Mouse (Mus musculus) hindbrain, postnatal 0 days (tissue): ENCODE data around the gene Psmb7. TPM values are rescaled to one million over a fixed set of nuclear protein-coding genes. Genes with fewer than 3 reads are reported as not detected.

Source experiments
- ATAC-seq: fragments of 200-750 bp; cut with Nextera tagmentation; 2 replicates; pipeline ENCODE4 v1.8.0; 2017; ENCODE audit warnings: mild to moderate bottlenecking, moderate TSS enrichment, moderate library complexity
- DNase-seq: peaks from one replicate; pipeline ENCODE4 v3.0.0-alpha.2; 2015; ENCODE audit warnings: low spot score
- H3K27ac ChIP-seq: fragments of 300-500 bp; sonication (generic); 2 replicates; pipeline ENCODE4 v1.5.1; 2014; ENCODE audit warnings: mild to moderate bottlenecking
- H3K27me3 ChIP-seq: fragments of 300-500 bp; sonication (generic); 2 replicates; pipeline ENCODE4 v1.6.1; 2014; ENCODE audit warnings: low read length, mixed read lengths; ENCODE audit not compliant: insufficient read depth
- H3K36me3 ChIP-seq: fragments of 300-500 bp; sonication (generic); 2 replicates; pipeline ENCODE4 v1.6.1; 2014; ENCODE audit warnings: low read length, mixed read lengths; ENCODE audit not compliant: insufficient read depth
- H3K4me1 ChIP-seq: fragments of 300-500 bp; sonication (generic); 2 replicates; pipeline ENCODE4 v1.6.1; 2014; ENCODE audit warnings: antibody characterized with exemption, low read length, mixed read lengths; ENCODE audit not compliant: insufficient read depth
- H3K4me2 ChIP-seq: fragments of 300-500 bp; sonication (generic); 2 replicates; pipeline ENCODE4 v1.6.1; 2014; ENCODE audit warnings: low read depth, mild to moderate bottlenecking, low read length, moderate library complexity, mixed read lengths
- H3K4me3 ChIP-seq: fragments of 300-500 bp; sonication (generic); 2 replicates; pipeline ENCODE4 v1.5.1; 2014; ENCODE audit warnings: low read length
- H3K9ac ChIP-seq: fragments of 300-500 bp; sonication (generic); replicated peaks from 2 replicates; pipeline ENCODE4 v1.6.1; 2014; ENCODE audit warnings: mild to moderate bottlenecking, low read length, moderate library complexity, mixed read lengths
- H3K9me3 ChIP-seq: fragments of 300-500 bp; sonication (generic); 2 replicates; pipeline ENCODE4 v1.6.1; 2016; ENCODE audit warnings: low read length, mixed read lengths
- CTCF ChIP-seq: IDR thresholded peaks from 2 replicates; pipeline ENCODE4 v1.5.1; 2016; ENCODE audit warnings: antibody characterized with exemption, control low read depth, low read depth
- WGBS: fragments of 180-500 bp; shearing (Covaris S2); extraction: QIAGEN DNeasy Blood & Tissue Kit; methylation state at CpG from one replicate; pipeline ENCODE4 v1.1.7; 2014; 5-methylcytosine and 5-hydroxymethylcytosine counted together
- polyA plus RNA-seq: library from polyadenylated mRNA; unstranded; fragments of >200 nt; fragmentation: Nextera tagmentation; extraction: Ambion mirVana; gene quantifications from 2 replicates; pipeline ENCODE4 v1.2.1, GENCODE M21; 2015
- total RNA-seq: library from RNA; depleted of rRNA; stranded (reverse); fragments of >200 nt; gene quantifications from 2 replicates; pipeline ENCODE4 v1.2.3, GENCODE M21; 2014

Gene Psmb7
- total and polyA plus RNA-seq, 2 experiments from 2014 or later: 178 to 300 TPM

DNA sequence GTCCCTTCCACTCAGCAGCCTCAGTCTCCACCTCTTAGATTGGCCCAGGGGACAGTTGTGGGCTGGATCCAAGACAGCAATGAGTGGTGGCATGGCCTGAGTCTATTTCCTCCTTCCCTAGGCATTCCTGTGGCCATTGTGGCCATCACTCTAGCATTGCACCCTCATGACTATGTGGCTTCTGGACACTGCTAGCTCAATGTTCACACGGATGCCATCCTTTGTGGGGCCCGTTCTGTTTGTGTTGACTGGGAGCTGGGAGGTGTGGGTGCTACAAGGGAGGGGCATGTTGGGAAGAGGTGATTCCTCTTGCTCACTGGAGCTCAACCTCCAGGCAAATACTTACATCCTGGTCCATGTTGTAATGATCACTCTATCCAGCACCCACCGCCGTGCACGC is 38.3 kb upstream of the Psmb7 start:
- Histone ChIP-seq H3K27ac (no peak overlapping the region), H3K9me3 (no peaks in the 10 kb centered on the region), H3K4me1 (no peaks in the 10 kb centered on the region), H3K27me3 (no peaks in the 10 kb centered on the region), H3K4me2 (no peak overlapping the region), H3K4me3 (no peak overlapping the region), H3K9ac (no peak overlapping the region), H3K36me3 (no peaks in the 10 kb centered on the region)
- ATAC-seq (no peak), DNase-seq (no peak)
- TF ChIP-seq CTCF: no peak
- 94% methylated on average over 5 of the region's 5 CpGs for WGBS

DNA sequence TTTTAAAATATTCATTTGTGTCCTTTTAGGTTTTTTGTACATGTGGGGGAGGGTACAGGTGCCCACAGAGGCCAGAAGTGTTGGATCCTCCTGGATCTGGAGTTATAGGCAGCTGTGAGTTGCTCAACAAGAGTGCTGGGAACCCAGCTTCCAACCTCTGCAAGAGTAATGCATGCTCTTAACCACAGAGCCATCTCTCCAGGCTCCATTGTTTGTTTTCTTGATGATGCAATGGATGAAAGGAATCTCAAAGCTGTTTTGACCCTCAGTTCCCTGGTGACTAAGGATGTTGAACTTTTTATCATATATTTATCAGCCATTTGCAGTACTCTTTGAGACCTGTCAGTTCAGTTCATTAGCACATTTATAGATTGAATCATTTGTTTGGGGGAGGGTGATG is 35.1 kb upstream of the Psmb7 start:
- no peak overlapping the region for H3K9ac ChIP-seq
- H3K4me1 ChIP-seq: no peaks in the 10 kb centered on the region
- H3K27ac ChIP-seq: no peak overlapping the region
- no peaks in the 10 kb centered on the region for H3K27me3 ChIP-seq
- no peaks in the 10 kb centered on the region for H3K9me3 ChIP-seq
- H3K4me2 ChIP-seq: no peak overlapping the region
- H3K36me3 ChIP-seq: no peaks in the 10 kb centered on the region
- no peak for TF ChIP-seq CTCF
- ATAC-seq: no peak
- DNase-seq: no peak
- H3K4me3 ChIP-seq: no peak overlapping the region

DNA sequence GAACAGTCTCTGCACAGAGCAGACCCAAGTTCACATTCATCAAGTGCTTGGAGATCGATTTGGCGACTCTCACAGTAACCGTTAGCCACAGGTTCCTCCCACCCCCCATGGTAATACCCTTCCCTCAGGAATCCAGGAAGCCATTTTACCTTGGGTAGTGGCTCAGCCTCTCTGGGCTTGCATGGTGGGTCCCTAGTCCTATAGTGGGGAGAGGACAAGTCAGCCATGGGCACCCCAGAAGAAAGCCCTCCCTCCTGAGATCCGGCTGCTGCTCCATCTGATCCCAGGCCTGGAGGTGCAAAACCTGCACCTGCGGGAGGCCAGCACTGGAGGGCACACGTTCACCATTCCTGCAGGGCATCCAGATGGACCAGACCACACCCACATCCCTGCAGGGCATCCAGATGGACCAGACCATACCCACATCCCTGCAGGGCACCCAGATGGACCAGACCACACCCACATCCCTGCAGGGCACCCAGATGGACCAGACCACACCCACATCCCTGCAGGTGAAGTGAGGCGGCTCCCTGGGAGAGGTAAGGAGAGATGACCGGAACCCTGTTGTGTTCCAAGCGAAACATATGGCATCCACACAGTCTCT is 31.6 kb upstream of the Psmb7 start:
- 0 out of 2 replicates have a peak, but pooled peaks have one; percentile 30 for ATAC-seq
- no peak overlapping the region for H3K4me3 ChIP-seq

DNA sequence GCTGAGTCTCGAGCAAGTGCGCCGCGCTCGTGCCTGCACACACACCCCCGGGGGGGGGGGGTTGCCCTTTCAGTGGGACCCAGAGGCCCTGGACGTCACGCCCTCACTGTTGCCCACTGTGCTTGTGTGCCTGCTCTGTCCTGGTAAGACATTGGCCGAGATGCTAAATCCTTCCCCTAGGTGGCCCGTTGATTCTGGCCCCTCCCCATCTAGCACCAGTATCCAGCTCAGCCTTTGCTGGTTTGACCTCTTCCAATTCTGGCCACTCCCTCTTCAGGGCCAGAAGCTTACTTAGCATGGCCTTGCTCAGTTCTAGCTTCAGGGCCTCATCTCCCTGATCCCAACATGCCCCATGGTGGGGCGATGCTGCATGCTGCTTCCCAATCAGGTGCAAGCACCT is 28.6 kb upstream of the Psmb7 start:
- Histone ChIP-seq H3K27me3 (no peaks in the 10 kb centered on the region), H3K4me3 (no peak overlapping the region), H3K27ac (no peak overlapping the region), H3K9ac (no peak overlapping the region), H3K4me2 (no peak overlapping the region), H3K4me1 (no peaks in the 10 kb centered on the region), H3K9me3 (no peaks in the 10 kb centered on the region), H3K36me3 (no peaks in the 10 kb centered on the region)
- 65% methylated on average over 10 of the region's 11 CpGs for WGBS
- no peak for ATAC-seq
- DNase-seq: no peak
- no peak for TF ChIP-seq CTCF

More for the DNA sequence above, 31.6 kb upstream of the Psmb7 start:
- Histone ChIP-seq H3K4me1 (no peaks in the 10 kb centered on the region), H3K36me3 (no peaks in the 10 kb centered on the region), H3K9me3 (no peaks in the 10 kb centered on the region), H3K27ac (no peak overlapping the region), H3K27me3 (no peaks in the 10 kb centered on the region), H3K4me2 (no peak overlapping the region), H3K9ac (no peak overlapping the region)
- 58% methylated on average over 9 of the region's 9 CpGs for WGBS
- peak; percentile 55 for TF ChIP-seq CTCF
- peak; percentile 31 for DNase-seq

DNA sequence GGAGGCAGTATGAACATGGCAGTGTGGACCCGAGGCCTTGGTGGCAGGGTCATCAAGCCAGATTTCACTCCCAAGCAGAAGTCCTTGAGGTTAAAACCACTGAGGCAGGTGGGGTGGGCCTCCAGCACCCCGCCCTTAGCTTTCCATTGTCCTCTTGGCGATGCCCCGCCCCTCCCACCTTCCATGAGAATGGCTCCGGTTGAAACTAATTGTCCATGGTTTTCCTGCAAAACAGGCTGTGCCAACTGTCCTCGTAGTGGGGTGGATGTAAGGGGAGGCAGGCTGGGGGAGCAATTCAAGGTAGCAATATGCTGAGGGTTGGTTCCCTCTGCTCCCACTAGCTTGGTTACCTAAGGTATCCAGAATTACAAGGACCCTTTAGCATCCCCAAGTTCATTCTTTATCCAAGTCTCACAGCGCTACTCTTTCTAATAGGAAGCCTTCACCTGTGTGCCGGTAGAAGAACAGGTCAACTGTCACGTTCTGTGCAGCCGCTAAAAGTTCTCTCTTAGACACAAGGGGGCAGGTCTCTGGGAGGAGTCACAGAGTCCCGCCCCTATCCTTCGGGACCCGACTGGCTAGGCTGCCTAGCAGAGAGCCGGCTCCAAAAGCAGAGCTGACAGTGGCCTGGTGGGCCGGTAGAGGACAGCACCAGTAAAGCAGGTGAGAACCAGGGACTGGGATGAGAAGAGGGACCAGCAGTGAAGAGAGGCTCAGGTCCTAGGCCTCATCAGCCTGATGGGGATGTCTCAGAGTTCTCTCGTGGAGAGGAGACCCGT is 25.1 kb upstream of the Psmb7 start:
- no peak overlapping the region for H3K27ac ChIP-seq
- H3K9me3 ChIP-seq: no peaks in the 10 kb centered on the region
- peak overlapping the region; percentile 33 for H3K4me2 ChIP-seq
- ATAC-seq (peak; percentile 48), DNase-seq (peak; percentile 35)
- 15% methylated on average over 17 of the region's 17 CpGs for WGBS
- H3K9ac ChIP-seq: no peak overlapping the region
- H3K27me3 ChIP-seq: no peaks in the 10 kb centered on the region
- H3K4me3 ChIP-seq: no peak overlapping the region
- no peaks in the 10 kb centered on the region for H3K4me1 ChIP-seq
- no peaks in the 10 kb centered on the region for H3K36me3 ChIP-seq
- peak; percentile 39; the same call in 1 of the 2 replicates for TF ChIP-seq CTCF

DNA sequence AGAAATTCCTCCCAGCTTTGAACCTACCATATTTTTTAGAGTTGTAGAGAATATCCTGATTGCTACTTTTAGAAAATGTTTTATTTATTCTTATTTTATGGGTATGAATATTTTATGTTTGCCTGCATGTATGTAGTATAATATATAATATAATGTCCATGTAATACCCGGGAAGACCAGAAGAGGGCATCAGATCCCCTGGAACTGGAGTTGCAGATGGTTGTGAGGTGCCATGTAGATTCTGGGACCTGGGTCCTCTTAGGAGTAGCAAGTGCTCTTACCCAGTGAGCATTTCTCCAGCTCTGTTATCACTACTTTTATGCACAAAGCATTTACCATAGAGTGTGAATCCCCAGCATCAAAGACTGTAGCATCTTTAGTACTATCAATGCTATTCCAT is 17.5 kb upstream of the Psmb7 start:
- H3K9me3 ChIP-seq: no peaks in the 10 kb centered on the region
- H3K36me3 ChIP-seq: no peaks in the 10 kb centered on the region
- no peak overlapping the region for H3K4me2 ChIP-seq
- no peak for ATAC-seq
- no peak overlapping the region for H3K4me3 ChIP-seq
- H3K27ac ChIP-seq: no peak overlapping the region
- no peak overlapping the region for H3K9ac ChIP-seq
- H3K27me3 ChIP-seq: no peaks in the 10 kb centered on the region
- WGBS: 5% methylated on average over 1 of the region's 1 CpGs
- no peaks in the 10 kb centered on the region for H3K4me1 ChIP-seq
- TF ChIP-seq CTCF: peak; percentile 54
- no peak for DNase-seq

DNA sequence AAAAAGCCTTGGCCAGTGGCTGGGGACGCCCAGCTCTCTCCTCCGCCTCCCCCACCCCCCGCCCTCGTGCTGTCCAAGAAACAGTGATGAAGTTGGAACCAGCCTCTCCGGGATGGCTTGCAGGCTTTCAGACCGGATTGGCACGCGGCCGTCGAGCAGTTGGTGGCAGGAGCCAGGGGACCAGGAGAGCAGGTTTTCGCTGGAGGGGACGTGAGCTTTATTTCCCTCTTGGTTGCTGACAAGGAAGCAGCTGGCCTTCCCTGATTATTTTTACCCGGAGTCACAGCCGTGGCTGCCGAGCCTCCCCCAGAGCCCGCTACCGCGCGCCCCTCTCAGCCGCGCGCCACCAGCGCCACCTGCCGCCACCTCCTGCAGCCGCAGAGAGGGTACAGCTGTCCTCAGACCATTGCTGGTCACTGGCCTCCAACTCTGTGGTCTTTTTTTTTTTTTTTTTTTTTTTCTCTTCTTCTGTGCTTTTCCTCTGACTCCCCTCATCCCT is 14.5 kb upstream of the Psmb7 start:
- H3K4me1 ChIP-seq: no peaks in the 10 kb centered on the region
- no peak overlapping the region for H3K9ac ChIP-seq
- no peaks in the 10 kb centered on the region for H3K9me3 ChIP-seq
- 0% methylated on average over 23 of the region's 25 CpGs for WGBS
- H3K4me3 ChIP-seq: peak overlapping the region; percentile 31
- TF ChIP-seq CTCF: peak; percentile 77
- ATAC-seq (peak; percentile 97), DNase-seq (peak; percentile 85)
- no peaks in the 10 kb centered on the region for H3K27me3 ChIP-seq
- no peaks in the 10 kb centered on the region for H3K36me3 ChIP-seq
- peak overlapping the region; percentile 53 for H3K4me2 ChIP-seq
- H3K27ac ChIP-seq: no peak overlapping the region
